8 mouse cellular contexts compared by ENCODE assay signal in the genomic region with DNA sequence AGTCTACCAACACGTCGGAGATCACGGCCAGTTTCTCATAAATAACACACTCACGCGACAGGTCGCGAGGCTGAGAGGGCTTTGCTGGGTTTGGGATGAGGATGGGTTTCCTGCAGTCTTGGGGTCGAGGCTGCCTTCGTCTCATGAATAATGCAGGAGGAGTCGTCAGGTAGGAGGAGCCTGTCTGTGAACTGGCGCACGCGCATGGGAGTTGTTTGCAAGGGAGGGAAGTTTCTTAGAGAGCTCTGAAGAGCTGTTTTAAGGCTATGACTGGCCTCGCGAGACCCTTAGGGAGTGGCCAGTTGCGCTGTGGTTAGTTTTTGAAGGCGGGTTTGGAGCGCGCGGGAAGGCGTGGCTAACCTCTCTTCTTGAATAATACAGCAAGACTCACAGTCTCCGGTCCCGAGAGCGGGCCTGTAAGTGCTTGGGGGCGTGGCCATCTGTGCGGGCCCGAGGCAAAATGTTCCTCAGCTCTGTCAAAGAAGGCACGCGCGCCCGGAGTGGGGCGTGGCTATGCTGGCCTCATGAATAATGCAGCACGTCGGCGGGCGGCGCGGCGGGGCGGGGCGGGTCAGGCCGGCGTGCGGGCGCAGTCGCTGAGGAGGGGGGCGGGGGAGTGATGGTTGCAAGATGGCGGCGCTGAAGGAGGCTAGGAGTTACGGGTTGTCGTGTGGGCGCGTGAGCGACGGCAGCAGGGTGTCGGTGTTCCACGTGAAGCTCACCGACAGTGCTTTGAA. TPM values are rescaled to one million over a fixed set of nuclear protein-coding genes. Genes with fewer than 3 reads are reported as not detected.
DNase-seq lines count a peak whose midpoint lies in the region; ATAC-seq lines count a peak whose summit lies in the region.

A gene (plus strand): TSS at position 381 of the 737 bp plus-strand sequence.

- H3K27me3 ChIP-seq in heart, embryonic 14.5 days (ENCODE audit: control insufficient read depth, insufficient read depth, low read length): no peaks in the 10 kb centered on the region
- H3K27me3 ChIP-seq in liver, embryonic 13.5 days: no peaks in the 10 kb centered on the region
- no peaks in the 10 kb centered on the region for H3K27me3 ChIP-seq in stomach, embryonic 16.5 days (ENCODE audit: control insufficient read depth, insufficient read depth, low read length)

- peak within 1 kb of the TSS; percentile 97 to 100 for H3K27ac ChIP-seq in heart, embryonic 14.5 days (replicated peaks in 1 of 2; ENCODE audit: control insufficient read depth in 1 of 2, insufficient read depth in 1 of 2, low read depth in 2 of 2, low read length in 2 of 2)
- H3K27ac ChIP-seq in liver, embryonic 13.5 days: peak within 1 kb of the TSS; percentile 98
- peak within 1 kb of the TSS; percentile 95 for H3K27ac ChIP-seq in stomach, embryonic 16.5 days (ENCODE audit: low read length)

- peaks cover 15 to 33% of the 10 kb centered on the region in 2 experiments for H3K4me1 ChIP-seq in heart, embryonic 14.5 days (ENCODE audit: control insufficient read depth in 2 of 2, insufficient read depth in 2 of 2, low read length in 2 of 2)
- H3K4me1 ChIP-seq in liver, embryonic 13.5 days (replicated peaks): peaks cover 53% of the 10 kb centered on the region
- peaks cover 29% of the 10 kb centered on the region for H3K4me1 ChIP-seq in stomach, embryonic 16.5 days (ENCODE audit: control insufficient read depth, insufficient read depth, low read length)

- H3K36me3 ChIP-seq in heart, embryonic 14.5 days (ENCODE audit: control insufficient read depth, insufficient read depth, low read length): peaks cover 29% of the 10 kb centered on the region
- peaks cover 30% of the 10 kb centered on the region for H3K36me3 ChIP-seq in liver, embryonic 13.5 days
- H3K36me3 ChIP-seq in stomach, embryonic 16.5 days (ENCODE audit: control insufficient read depth, insufficient read depth, low read length): 0 out of 2 replicates have a peak, but pooled peaks cover 10% of the 10 kb centered on the region

- ATAC-seq in CD4-positive, CD25-positive, alpha-beta regulatory T cell, adult 4 months: peak; percentile 78
- peak; percentile 89 for ATAC-seq in heart, embryonic 14.5 days (ENCODE audit: insufficient number of reproducible peaks, insufficient read depth, low FRiP score, low read depth)
- peak; percentile 84 for ATAC-seq in liver, embryonic 13.5 days (ENCODE audit: low read depth)
- ATAC-seq in stomach, embryonic 16.5 days (ENCODE audit: insufficient read depth, low FRiP score): peak; percentile 93

- H3K9me3 ChIP-seq in heart, embryonic 14.5 days (ENCODE audit: control insufficient read depth, low read length): no peaks in the 10 kb centered on the region
- no peaks in the 10 kb centered on the region for H3K9me3 ChIP-seq in liver, embryonic 13.5 days (replicated peaks)
- no peaks in the 10 kb centered on the region for H3K9me3 ChIP-seq in stomach, embryonic 16.5 days (replicated peaks; ENCODE audit: control insufficient read depth, low read length)

- peak within 1 kb of the TSS; percentile 83 for H3K4me3 ChIP-seq in heart, embryonic 14.5 days (ENCODE audit: control insufficient read depth in 1 of 2, insufficient read depth in 1 of 2, low read depth in 1 of 2, low read length in 2 of 2)
- H3K4me3 ChIP-seq in liver, embryonic 13.5 days (replicated peaks): peak within 1 kb of the TSS; percentile 93
- H3K4me3 ChIP-seq in stomach, embryonic 16.5 days (replicated peaks; ENCODE audit: low read length): peak within 1 kb of the TSS; percentile 91

- H3K9ac ChIP-seq in heart, embryonic 14.5 days (ENCODE audit: low read length): peak within 1 kb of the TSS; percentile 96
- H3K9ac ChIP-seq in liver, embryonic 13.5 days: peak within 1 kb of the TSS; percentile 93
- H3K9ac ChIP-seq in stomach, embryonic 16.5 days (ENCODE audit: low read length): peak within 1 kb of the TSS; percentile 90

- H3K4me2 ChIP-seq in heart, embryonic 14.5 days (ENCODE audit: low read length): peak within 1 kb of the TSS; percentile 98
- H3K4me2 ChIP-seq in liver, embryonic 13.5 days: peak within 1 kb of the TSS; percentile 99
- peak within 1 kb of the TSS; percentile 97 for H3K4me2 ChIP-seq in stomach, embryonic 16.5 days (ENCODE audit: low read depth, low read length)

- WGBS in heart, embryonic 14.5 days: under 1% methylated on average over 57 of the region's 58 CpGs
- WGBS in liver, embryonic 13.5 days (ENCODE audit: insufficient replicate concordance): under 1% methylated on average over 58 of the region's 58 CpGs
- under 1% methylated on average over 58 of the region's 58 CpGs for WGBS in stomach, embryonic 16.5 days

- DNase-seq in c-Kit-negative CD71-positive TER-119-positive erythroid progenitor cells, embryonic 14.5 days (ENCODE audit: low read depth, low spot score): peak; percentile 99
- DNase-seq in fibroblast of lung, adult 2 months (ENCODE audit: low read depth): peak; percentile 99
- peak; percentile 100 for DNase-seq in kidney, postnatal 14 days
- DNase-seq in liver, embryonic 13.5 days: peak; percentile 100
- DNase-seq in neural tube, embryonic 10.5 days (ENCODE audit: extremely low spot score, low spot score): peak; percentile 99

RNA-seq across cellular contexts. Expression of the gene that starts here (rescaled TPM):
- 10 to 100 TPM; 41.4 to 50.4 TPM for polyA plus RNA-seq in CD4-positive, CD25-positive, alpha-beta regulatory T cell, adult 4 months (2017; shearing (Covaris generic))
- 13.0 and 13.2 TPM in 2 replicates for polyA plus RNA-seq in heart, embryonic 14.5 days (2014; fragmentation: Nextera tagmentation; extraction: Ambion mirVana)
- polyA plus RNA-seq in liver, embryonic 13.5 days (2015; fragmentation: Nextera tagmentation; extraction: Ambion mirVana): 9.7 and 10.5 TPM in 2 replicates
- 18.6 and 20.5 TPM in 2 replicates for polyA plus RNA-seq in stomach, embryonic 16.5 days (2015; fragmentation: Nextera tagmentation; extraction: Ambion mirVana)

Comparison
In these comparisons a context has a peak if more than half of its experiments do, and no peak if none do; other contexts are left out.
1. Peak in every context shown above with its lines: DNase-seq, ATAC-seq, H3K4me3 ChIP-seq and H3K27ac ChIP-seq.